ENCODE assay signal across 9 mouse cellular contexts in the genomic region with DNA sequence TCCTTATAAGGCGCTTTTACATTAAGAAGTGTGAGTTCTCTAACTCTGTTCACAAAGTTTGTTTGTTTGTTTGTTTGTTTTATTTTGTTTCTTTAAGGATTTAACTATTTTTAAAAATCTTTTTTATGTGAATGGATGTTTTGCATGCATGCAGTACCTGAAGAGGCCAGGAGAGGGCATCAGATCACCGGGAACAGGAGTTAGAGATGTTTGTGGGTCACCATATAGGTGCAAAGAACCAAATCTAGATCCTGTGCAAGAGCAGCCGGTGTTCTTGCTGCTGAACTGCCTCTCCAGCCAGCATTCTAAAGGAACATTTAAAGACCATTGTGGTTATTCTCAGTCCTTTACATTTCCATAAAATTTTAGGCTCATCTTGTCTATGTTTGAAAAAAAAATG. TPM values are rescaled to one million over a fixed set of nuclear protein-coding genes. Genes with fewer than 3 reads are reported as not detected.
DNase-seq lines count a peak whose midpoint lies in the region; ATAC-seq lines count a peak whose summit lies in the region.
"Had no signal": no experiment of that assay in that cellular context is flagged by ENCODE, and none has a peak within 500 bp of the region (broad histone marks: within the 10 kb centered on the region; RNA-seq: fewer than 3 reads in every experiment).

No protein-coding gene starts in this region.

- no peaks in the 10 kb centered on the region for H3K4me1 ChIP-seq in liver, embryonic 11.5 days (replicated peaks; ENCODE audit: control insufficient read depth, insufficient read depth, low read length)
- H3K4me1 ChIP-seq in limb, embryonic 11.5 days (ENCODE audit: control insufficient read depth, insufficient read depth, low read length): no peaks in the 10 kb centered on the region

- DNase-seq in cerebellum, postnatal 36 days: peak; percentile 28 to 34
- no peak for DNase-seq in cerebellum, adult 11 months
- DNase-seq in liver (peak; percentile 39), ZHBTc4 (ENCODE audit: low read depth, low spot score) (peak; percentile 57)
- DNase-seq in liver, embryonic 11.5 days (ENCODE audit: low spot score): no peak
- DNase-seq in limb, embryonic 11.5 days (ENCODE audit: low spot score): peak; percentile 77
- no peak for DNase-seq in left cerebral cortex, postnatal 10 days (ENCODE audit: extremely low spot score in 1 of 2, low spot score in 2 of 2)
- DNase-seq in urinary bladder, postnatal 36 days (ENCODE audit: low spot score in 2 of 2): no peak

- intact Hi-C loops in left cerebral cortex, postnatal 10 days (cut with DNase I): loop anchor here (10.0 kb wide), 1 partner anchor 447 kb away; the partner anchor contains the start of gene Aqp8

- no peaks in the 10 kb centered on the region for H3K36me3 ChIP-seq in liver, embryonic 11.5 days (ENCODE audit: control insufficient read depth, insufficient read depth, low read length)
- H3K36me3 ChIP-seq in limb, embryonic 11.5 days (ENCODE audit: control insufficient read depth, insufficient read depth, low read length): no peaks in the 10 kb centered on the region

- no peak overlapping the region for H3K4me2 ChIP-seq in liver, embryonic 11.5 days
- H3K4me2 ChIP-seq in limb, embryonic 11.5 days (ENCODE audit: low read depth, severe bottlenecking): no peak overlapping the region

- no peaks in the 10 kb centered on the region for H3K9me3 ChIP-seq in liver, embryonic 11.5 days (ENCODE audit: control insufficient read depth, low read length)
- no peaks in the 10 kb centered on the region for H3K9me3 ChIP-seq in limb, embryonic 11.5 days (ENCODE audit: control insufficient read depth, low read length)

- no peak overlapping the region for H3K27ac ChIP-seq in liver, embryonic 11.5 days (ENCODE audit: low read depth, low read length)
- H3K27ac ChIP-seq in limb, embryonic 11.5 days (replicated peaks; ENCODE audit: low read depth, low read length): no peak overlapping the region

- ATAC-seq in liver, embryonic 11.5 days (replicated peaks; ENCODE audit: low FRiP score): no peak
- no peak for ATAC-seq in limb, embryonic 11.5 days (ENCODE audit: insufficient number of reproducible peaks, low FRiP score, low TSS enrichment, low read depth)

- H3K27me3 ChIP-seq in liver, embryonic 11.5 days (replicated peaks; ENCODE audit: control insufficient read depth, insufficient read depth, low read length): no peaks in the 10 kb centered on the region
- H3K27me3 ChIP-seq in limb, embryonic 11.5 days (ENCODE audit: control insufficient read depth, insufficient read depth, low read length): no peaks in the 10 kb centered on the region

- no peak overlapping the region for H3K4me3 ChIP-seq in liver, embryonic 11.5 days (ENCODE audit: low read depth, low read length)
- H3K4me3 ChIP-seq in limb, embryonic 11.5 days (ENCODE audit: low read depth, low read length): no peak overlapping the region
- H3K4me3 ChIP-seq: myocyte had no signal

- WGBS in liver, embryonic 11.5 days: 26% methylated on average over 3 of the region's 3 CpGs
- WGBS in limb, embryonic 11.5 days: 36% methylated on average over 3 of the region's 3 CpGs

- H3K9ac ChIP-seq in liver, embryonic 11.5 days (ENCODE audit: low read depth, low read length): no peak overlapping the region
- H3K9ac ChIP-seq in limb, embryonic 11.5 days (ENCODE audit: low read length): no peak overlapping the region

RNA-seq across cellular contexts. Expression of gene Rbbp6, which starts 52.1 kb away (rescaled TPM):
- polyA plus RNA-seq in liver, embryonic 11.5 days (2014; fragmentation: Nextera tagmentation; extraction: Ambion mirVana): 25.4 and 32.2 TPM in 2 replicates
- polyA plus RNA-seq in limb, embryonic 11.5 days (2014; fragmentation: Nextera tagmentation; extraction: Ambion mirVana): 37.8 and 39.3 TPM in 2 replicates
- 10 to 100 TPM; 62.5 to 68.6 TPM for total RNA-seq in left cerebral cortex, postnatal 10 days (2021)

Comparison
In these comparisons a context has a peak if more than half of its experiments do, and no peak if none do; other contexts are left out.
1. DNase-seq: peak in cerebellum, postnatal 36 days (2 of 2), liver (single experiment), ZHBTc4 (single experiment) and limb, embryonic 11.5 days (single experiment); none in cerebellum, adult 11 months (single experiment), liver, embryonic 11.5 days (single experiment), left cerebral cortex, postnatal 10 days (0 of 2) and urinary bladder, postnatal 36 days (0 of 2).